Mouse (Mus musculus): ENCODE measurements around the gene Pigs. TPM values are rescaled to one million over a fixed set of nuclear protein-coding genes. Genes with fewer than 3 reads are reported as not detected.

The Pigs gene
- polyA plus RNA-seq (2014; fragmentation: Illumina TruSeq; extraction: RNeasy Lipid Tissue Mini Kit (QIAGEN cat#74804); ENCODE audit: insufficient read depth, low read depth, low replicate concordance): 24.9 TPM

DNA sequence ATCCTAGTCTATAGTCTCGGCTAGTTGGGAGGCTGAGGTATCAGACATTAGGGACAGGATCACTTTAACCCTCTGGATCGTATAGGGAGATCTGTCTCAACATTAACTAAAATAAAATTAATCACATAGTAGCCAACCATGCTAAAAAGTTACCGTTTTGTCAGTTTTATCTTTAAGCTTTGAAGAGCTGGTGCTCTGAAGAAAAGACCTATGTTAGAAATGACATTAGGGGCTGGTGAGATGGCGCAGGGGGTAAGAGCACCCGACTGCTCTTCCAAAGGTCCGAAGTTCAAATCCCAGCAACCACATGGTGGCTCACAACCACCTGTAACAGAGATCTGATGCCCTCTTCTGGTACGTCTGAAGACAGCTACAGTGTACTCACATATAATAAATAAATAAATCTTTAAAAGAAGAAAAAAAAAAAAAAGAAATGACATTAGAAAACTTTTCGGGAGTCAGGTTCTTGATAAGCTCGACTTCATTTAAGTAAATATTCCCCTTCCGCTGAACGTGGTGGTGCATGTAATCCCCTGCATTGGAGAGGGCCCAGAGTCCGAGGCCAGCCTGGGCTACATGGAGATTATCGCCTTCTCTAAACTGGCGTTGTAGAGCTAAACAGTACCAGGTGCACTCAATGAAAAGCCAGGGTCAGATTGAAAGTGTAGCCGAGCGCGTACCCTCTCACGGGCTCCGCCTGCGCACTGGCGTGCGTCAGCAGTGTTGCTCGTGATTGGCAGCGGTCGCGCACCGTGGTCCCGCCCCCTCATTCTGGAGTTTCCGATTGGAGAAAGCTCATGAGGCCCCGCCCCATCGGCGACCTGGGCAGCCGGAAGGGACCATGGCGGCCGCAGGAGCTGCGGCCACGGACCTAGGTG lies at the start of gene Pigs:
TSS of gene Pigs (plus strand) at position 782 of the 878 bp plus-strand sequence.

DNA sequence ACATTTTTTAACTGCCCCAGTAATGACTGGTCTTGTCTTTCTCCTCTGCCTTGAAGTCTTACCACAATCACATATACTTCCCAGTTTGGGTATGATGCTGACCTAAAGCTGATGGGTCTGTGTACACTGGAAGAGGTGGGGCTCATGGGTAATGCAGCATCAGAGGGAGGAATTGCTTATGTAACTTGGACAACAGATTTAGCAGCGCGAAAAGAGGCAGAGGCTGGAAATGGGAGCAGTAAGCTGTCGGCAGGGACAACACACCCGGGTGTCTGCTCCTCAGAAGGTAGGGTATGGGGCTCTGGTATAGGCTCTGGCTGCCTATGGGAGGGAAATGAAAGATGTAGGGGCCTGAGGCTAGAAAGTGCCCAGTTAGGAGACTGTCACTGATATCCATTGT lies 37.6 kb upstream of the Pigs start, which contains the start of gene BC030499:
TSS of gene BC030499 (plus strand) at position 188 of the 400 bp plus-strand sequence.

DNA sequence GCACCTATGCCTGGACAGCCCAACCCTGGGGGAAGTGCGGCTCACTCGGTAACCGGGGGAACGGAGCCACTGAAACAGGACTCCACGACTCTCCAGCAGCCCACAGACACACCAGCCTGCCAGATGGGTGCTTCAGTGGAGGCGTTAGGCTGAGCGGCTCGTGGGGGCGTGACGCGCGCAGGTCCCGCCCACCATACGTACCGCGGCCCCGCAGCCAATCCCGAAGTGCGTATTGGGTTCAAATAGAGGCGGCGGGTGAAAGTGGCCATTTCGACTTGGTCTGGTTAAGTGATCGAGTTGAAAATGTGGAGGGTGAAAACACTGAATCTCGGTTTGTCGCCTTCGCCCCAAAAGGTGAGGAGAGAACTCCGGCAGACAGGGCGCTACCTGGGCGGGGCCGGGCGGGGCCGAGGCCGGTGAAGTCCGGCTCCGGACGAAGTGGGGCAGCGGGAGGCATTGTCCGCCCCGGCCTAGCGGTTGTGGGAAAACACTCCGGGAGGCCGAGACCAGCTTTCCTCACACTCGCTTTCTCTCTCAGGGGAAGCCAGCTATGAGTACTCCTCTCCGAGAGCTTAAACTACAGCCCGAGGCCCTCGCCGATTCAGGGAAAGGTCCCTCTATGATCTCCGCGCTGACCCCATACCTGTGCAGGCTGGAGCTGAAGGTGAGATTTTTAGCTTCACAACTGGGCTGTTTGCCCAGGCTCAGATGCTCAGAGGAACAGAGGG lies 26.7 kb upstream of the Pigs start, which contains the start of gene Spag5:
TSS of gene Spag5 (plus strand) at position 173 of the 728 bp plus-strand sequence.

GRCm38 (mm10) chr11:78322860-78323259 lies 5.4 kb upstream of the Pigs start, which contains the start of gene Aldoc:
Gene Aldoc, plus strand, starts transcription at chr11:78322968.

GRCm38 (mm10) chr11:78343381-78344327 lies 15.4 kb downstream of the Pigs start, which contains the start of gene Unc119:
Gene Unc119, plus strand, starts transcription at chr11:78343482.

DNA sequence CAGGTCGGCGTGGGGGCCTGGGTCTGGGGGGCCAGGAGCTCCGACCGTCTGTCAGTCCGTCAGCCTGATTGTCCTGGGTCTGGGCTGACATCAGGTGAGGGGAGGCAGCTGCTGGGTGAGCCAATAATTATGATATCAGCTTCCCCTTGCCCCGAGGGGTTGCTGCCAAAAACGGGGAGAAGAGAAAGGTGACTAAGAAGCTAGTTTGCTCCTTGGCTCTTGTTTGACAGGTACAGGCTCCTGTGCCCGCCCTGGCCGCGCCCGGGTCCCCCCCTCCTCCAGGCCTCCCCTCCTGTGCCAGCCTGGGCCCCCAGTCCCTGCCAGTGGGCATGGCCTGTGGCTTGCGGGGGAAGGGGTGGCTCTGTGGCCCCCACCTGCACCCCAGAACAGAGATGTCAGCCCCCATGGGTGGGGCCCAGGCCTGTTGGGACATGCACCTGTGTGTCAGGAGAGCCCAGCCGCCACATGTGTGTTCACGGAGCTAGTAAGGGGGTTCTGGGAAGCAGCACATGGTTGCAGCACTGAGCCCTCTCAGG lies 58.4 kb downstream of the Pigs start, which contains the start of gene Foxn1:
TSS of gene Foxn1 (minus strand) at position 51 of the 536 bp plus-strand sequence.

Other genes with a start within 250 kb of the Pigs start
- gene Eral1, start 248.0 kb upstream of the Pigs start, polyA plus RNA-seq (2014; fragmentation: Illumina TruSeq; extraction: RNeasy Lipid Tissue Mini Kit (QIAGEN cat#74804); ENCODE audit: insufficient read depth, low read depth, low replicate concordance): 11.6 TPM
- 5.8 TPM for gene Fam222b, start 233.8 kb upstream of the Pigs start, polyA plus RNA-seq (2014; fragmentation: Illumina TruSeq; extraction: RNeasy Lipid Tissue Mini Kit (QIAGEN cat#74804); ENCODE audit: insufficient read depth, low read depth, low replicate concordance)
- 10.4 TPM for gene Traf4, start 162.8 kb upstream of the Pigs start, polyA plus RNA-seq (2014; fragmentation: Illumina TruSeq; extraction: RNeasy Lipid Tissue Mini Kit (QIAGEN cat#74804); ENCODE audit: insufficient read depth, low read depth, low replicate concordance)
- gene Nek8, start 151.7 kb upstream of the Pigs start, polyA plus RNA-seq (2014; fragmentation: Illumina TruSeq; extraction: RNeasy Lipid Tissue Mini Kit (QIAGEN cat#74804); ENCODE audit: insufficient read depth, low read depth, low replicate concordance): 6.4 TPM
- gene Tlcd1, start 151.7 kb upstream of the Pigs start, polyA plus RNA-seq (2014; fragmentation: Illumina TruSeq; extraction: RNeasy Lipid Tissue Mini Kit (QIAGEN cat#74804); ENCODE audit: insufficient read depth, low read depth, low replicate concordance): 10.2 TPM
- 2,050 TPM for gene Rpl23a, start 144.8 kb upstream of the Pigs start, polyA plus RNA-seq (2014; fragmentation: Illumina TruSeq; extraction: RNeasy Lipid Tissue Mini Kit (QIAGEN cat#74804); ENCODE audit: insufficient read depth, low read depth, low replicate concordance)
- 29.1 TPM for gene Rab34, start 140.0 kb upstream of the Pigs start, polyA plus RNA-seq (2014; fragmentation: Illumina TruSeq; extraction: RNeasy Lipid Tissue Mini Kit (QIAGEN cat#74804); ENCODE audit: insufficient read depth, low read depth, low replicate concordance)
- 6.4 TPM for gene Proca1, start 135.0 kb upstream of the Pigs start, polyA plus RNA-seq (2014; fragmentation: Illumina TruSeq; extraction: RNeasy Lipid Tissue Mini Kit (QIAGEN cat#74804); ENCODE audit: insufficient read depth, low read depth, low replicate concordance)
- gene Sdf2, start 82.7 kb upstream of the Pigs start, polyA plus RNA-seq (2014; fragmentation: Illumina TruSeq; extraction: RNeasy Lipid Tissue Mini Kit (QIAGEN cat#74804); ENCODE audit: insufficient read depth, low read depth, low replicate concordance): 85.1 TPM
- 17.9 TPM for gene Supt6, start 82.4 kb upstream of the Pigs start, polyA plus RNA-seq (2014; fragmentation: Illumina TruSeq; extraction: RNeasy Lipid Tissue Mini Kit (QIAGEN cat#74804); ENCODE audit: insufficient read depth, low read depth, low replicate concordance)
- 32.5 TPM for gene 2610507B11Rik, start 66.7 kb upstream of the Pigs start, polyA plus RNA-seq (2014; fragmentation: Illumina TruSeq; extraction: RNeasy Lipid Tissue Mini Kit (QIAGEN cat#74804); ENCODE audit: insufficient read depth, low read depth, low replicate concordance)
- gene BC030499, start 37.6 kb upstream of the Pigs start, polyA plus RNA-seq (2014; fragmentation: Illumina TruSeq; extraction: RNeasy Lipid Tissue Mini Kit (QIAGEN cat#74804); ENCODE audit: insufficient read depth, low read depth, low replicate concordance): not detected
- 0.42 TPM for gene Spag5, start 26.9 kb upstream of the Pigs start, polyA plus RNA-seq (2014; fragmentation: Illumina TruSeq; extraction: RNeasy Lipid Tissue Mini Kit (QIAGEN cat#74804); ENCODE audit: insufficient read depth, low read depth, low replicate concordance)
- 6.4 TPM for gene Aldoc, start 5.4 kb upstream of the Pigs start, polyA plus RNA-seq (2014; fragmentation: Illumina TruSeq; extraction: RNeasy Lipid Tissue Mini Kit (QIAGEN cat#74804); ENCODE audit: insufficient read depth, low read depth, low replicate concordance)
- 40.3 TPM for gene Unc119, start 15.1 kb downstream of the Pigs start, polyA plus RNA-seq (2014; fragmentation: Illumina TruSeq; extraction: RNeasy Lipid Tissue Mini Kit (QIAGEN cat#74804); ENCODE audit: insufficient read depth, low read depth, low replicate concordance)
- not detected for gene Foxn1, start 58.1 kb downstream of the Pigs start, polyA plus RNA-seq (2014; fragmentation: Illumina TruSeq; extraction: RNeasy Lipid Tissue Mini Kit (QIAGEN cat#74804); ENCODE audit: insufficient read depth, low read depth, low replicate concordance)
- 0.40 TPM for gene Slc13a2, start 93.8 kb downstream of the Pigs start, polyA plus RNA-seq (2014; fragmentation: Illumina TruSeq; extraction: RNeasy Lipid Tissue Mini Kit (QIAGEN cat#74804); ENCODE audit: insufficient read depth, low read depth, low replicate concordance)
- gene Slc46a1, start 137.3 kb downstream of the Pigs start, polyA plus RNA-seq (2014; fragmentation: Illumina TruSeq; extraction: RNeasy Lipid Tissue Mini Kit (QIAGEN cat#74804); ENCODE audit: insufficient read depth, low read depth, low replicate concordance): 4.6 TPM
- 0.06 TPM for gene Sarm1, start 169.3 kb downstream of the Pigs start, polyA plus RNA-seq (2014; fragmentation: Illumina TruSeq; extraction: RNeasy Lipid Tissue Mini Kit (QIAGEN cat#74804); ENCODE audit: insufficient read depth, low read depth, low replicate concordance)
- gene Vtn, start 170.7 kb downstream of the Pigs start, polyA plus RNA-seq (2014; fragmentation: Illumina TruSeq; extraction: RNeasy Lipid Tissue Mini Kit (QIAGEN cat#74804); ENCODE audit: insufficient read depth, low read depth, low replicate concordance): 18.2 TPM
- gene Sebox, start 175.0 kb downstream of the Pigs start, polyA plus RNA-seq (2014; fragmentation: Illumina TruSeq; extraction: RNeasy Lipid Tissue Mini Kit (QIAGEN cat#74804); ENCODE audit: insufficient read depth, low read depth, low replicate concordance): not detected
- gene Tmem199, start 183.8 kb downstream of the Pigs start, polyA plus RNA-seq (2014; fragmentation: Illumina TruSeq; extraction: RNeasy Lipid Tissue Mini Kit (QIAGEN cat#74804); ENCODE audit: insufficient read depth, low read depth, low replicate concordance): 20.9 TPM
- gene Poldip2, start 183.8 kb downstream of the Pigs start, polyA plus RNA-seq (2014; fragmentation: Illumina TruSeq; extraction: RNeasy Lipid Tissue Mini Kit (QIAGEN cat#74804); ENCODE audit: insufficient read depth, low read depth, low replicate concordance): 45.2 TPM
- 46.8 TPM for gene Tnfaip1, start 207.9 kb downstream of the Pigs start, polyA plus RNA-seq (2014; fragmentation: Illumina TruSeq; extraction: RNeasy Lipid Tissue Mini Kit (QIAGEN cat#74804); ENCODE audit: insufficient read depth, low read depth, low replicate concordance)
- 146 TPM for gene Ift20, start 207.9 kb downstream of the Pigs start, polyA plus RNA-seq (2014; fragmentation: Illumina TruSeq; extraction: RNeasy Lipid Tissue Mini Kit (QIAGEN cat#74804); ENCODE audit: insufficient read depth, low read depth, low replicate concordance)
- gene Tmem97, start 222.4 kb downstream of the Pigs start, polyA plus RNA-seq (2014; fragmentation: Illumina TruSeq; extraction: RNeasy Lipid Tissue Mini Kit (QIAGEN cat#74804); ENCODE audit: insufficient read depth, low read depth, low replicate concordance): 33.8 TPM

All from lung, adult 10 weeks (tissue).